Mouse (Mus musculus) ES-E14 (cell line): ENCODE measurements around the gene Bcl2l10. TPM values are rescaled to one million over a fixed set of nuclear protein-coding genes. Genes with fewer than 3 reads are reported as not detected.
A peak's percentile ranks its signal among the peaks of the same experiment; 100 is the strongest.
"Not testable (repeated sequence)": the region's sequence is repeated elsewhere in the genome, so short reads cannot be mapped to it uniquely, and the experiment has no call there.

ENCODE experiments used
- DNase-seq: peaks from one replicate; pipeline ENCODE4 v3.0.0-alpha.2; 2013; ENCODE audit warnings: low read depth, low spot score
- H3K27ac ChIP-seq: 2 replicates; pipeline ENCODE4 v1.5.1; 2012; ENCODE audit warnings: low read depth, mild to moderate bottlenecking, low read length, moderate library complexity, mixed read lengths; ENCODE audit not compliant: poor library complexity, insufficient read depth, severe bottlenecking
- H3K36me3 ChIP-seq: 2 replicates; pipeline ENCODE4 v1.6.1; 2012; ENCODE audit warnings: mild to moderate bottlenecking, low read length, moderate library complexity, mixed read lengths; ENCODE audit not compliant: control insufficient read depth, poor library complexity, insufficient read depth, severe bottlenecking
- H3K4me1 ChIP-seq, 2 experiments: fragments of 150-350 bp in 1 of 2; sonication (generic) in 1 of 2; 2 replicates each; pipeline ENCODE4 v1.6.1; 2012; ENCODE audit warnings: low read length in 2 of 2, mild to moderate bottlenecking in 1 of 2, mixed read lengths in 1 of 2; ENCODE audit not compliant: control insufficient read depth in 2 of 2, insufficient read depth in 2 of 2, poor library complexity in 1 of 2
- H3K4me3 ChIP-seq, 2 experiments: fragments of 150-350 bp in 1 of 2; sonication (generic) in 1 of 2; 2 replicates each; pipeline ENCODE4 v1.5.1; 2012; ENCODE audit warnings: low read length in 2 of 2, low read depth in 1 of 2, mild to moderate bottlenecking in 1 of 2, mixed read lengths in 1 of 2; ENCODE audit not compliant: insufficient read depth in 1 of 2, poor library complexity in 1 of 2, severe bottlenecking in 1 of 2
- H3K9ac ChIP-seq: 2 replicates; pipeline ENCODE4 v1.6.1; 2012; ENCODE audit warnings: low read depth, mild to moderate bottlenecking, low read length, mixed read lengths; ENCODE audit not compliant: poor library complexity, insufficient read depth, severe bottlenecking
- H3K9me3 ChIP-seq: fragments of 150-350 bp; sonication (generic); 2 replicates; pipeline ENCODE4 v1.6.1; 2012; ENCODE audit warnings: low read depth, mild to moderate bottlenecking, low read length; ENCODE audit not compliant: control insufficient read depth, insufficient read depth
- CHD2 ChIP-seq: IDR thresholded peaks from 2 replicates; pipeline ENCODE4 v1.6.1; 2014; ENCODE audit warnings: mild to moderate bottlenecking, low read depth, low read length, inconsistent platforms
- HCFC1 ChIP-seq: IDR thresholded peaks from 2 replicates; pipeline ENCODE4 v1.6.1; 2012; ENCODE audit warnings: low read length, inconsistent platforms, borderline replicate concordance; ENCODE audit not compliant: insufficient read depth
- MAFK ChIP-seq: IDR thresholded peaks from 2 replicates; pipeline ENCODE4 v1.6.1; 2014; ENCODE audit warnings: mild to moderate bottlenecking, low read depth, low read length, inconsistent platforms; ENCODE audit not compliant: insufficient read depth
- ZC3H11A ChIP-seq: IDR thresholded peaks from 2 replicates; pipeline ENCODE4 v1.6.1; 2012; ENCODE audit warnings: low read depth, mild to moderate bottlenecking, inconsistent platforms, low read length, borderline replicate concordance
- ZNF384 ChIP-seq: IDR thresholded peaks from 2 replicates; pipeline ENCODE4 v1.6.1; 2012; ENCODE audit warnings: low read depth, low read length, inconsistent platforms
- in situ Hi-C, 2 experiments: fragments of 600-800 bp; cut with MboI; formaldehyde crosslinking; loops; one replicate each; pipeline ENCODE4 v1.15.1; 2025; ENCODE audit warnings: low sequenced_read_pairs in 2 of 2, inconsistent platforms in 1 of 2; ENCODE audit not compliant: unreplicated experiment in 2 of 2
- total RNA-seq: library from RNA; depleted of rRNA; stranded (reverse); fragments of 300-350 nt; gene quantifications from 2 replicates; pipeline ENCODE4 v1.2.3, GENCODE M21; 2012

Gene Bcl2l10
- total RNA-seq, 1 experiment = 0.71 TPM

DNA sequence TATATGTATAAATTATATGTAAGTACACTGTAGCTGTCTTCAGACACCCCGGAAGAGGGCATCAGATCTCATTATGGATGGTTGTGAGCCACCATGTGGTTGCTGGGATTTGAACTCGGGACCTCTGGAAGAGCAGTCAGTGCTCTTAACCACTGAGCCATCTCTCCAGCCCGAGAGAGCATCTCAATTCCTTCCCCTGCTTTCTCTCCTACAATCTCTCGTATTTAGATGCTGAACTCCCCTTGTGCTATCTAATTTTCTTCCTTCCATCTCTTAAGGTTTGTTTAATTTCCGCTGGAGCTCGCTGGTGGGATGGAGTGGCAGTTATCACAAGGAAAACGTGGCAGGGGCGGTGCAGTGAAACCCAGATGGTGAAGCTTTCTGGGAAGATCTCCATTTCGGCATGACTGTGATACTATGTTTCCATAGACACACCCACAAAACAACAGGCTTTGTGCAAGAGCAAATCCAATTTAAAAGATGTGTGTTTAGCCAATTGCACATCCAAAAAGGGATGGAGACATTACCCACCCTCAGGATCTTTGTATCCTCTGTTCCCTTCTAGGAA, 9.6 kb downstream of the Bcl2l10 start:
- Histone ChIP-seq H3K4me1 (peaks cover 6 to 18% of the 10 kb centered on the region in 2 experiments; a peak in 3 of 4 replicates), H3K9ac (no peak overlapping the region), H3K4me3 (no peak overlapping the region), H3K27ac (no peak overlapping the region), H3K9me3 (no peaks in the 10 kb centered on the region), H3K36me3 (no peaks in the 10 kb centered on the region)
- in situ Hi-C loops = no loop called here
- DNase-seq = no peak
- TF ChIP-seq MAFK = no peak
- no peak for TF ChIP-seq HCFC1
- TF ChIP-seq ZNF384 = no peak
- TF ChIP-seq CHD2 = no peak
- TF ChIP-seq ZC3H11A = no peak

DNA sequence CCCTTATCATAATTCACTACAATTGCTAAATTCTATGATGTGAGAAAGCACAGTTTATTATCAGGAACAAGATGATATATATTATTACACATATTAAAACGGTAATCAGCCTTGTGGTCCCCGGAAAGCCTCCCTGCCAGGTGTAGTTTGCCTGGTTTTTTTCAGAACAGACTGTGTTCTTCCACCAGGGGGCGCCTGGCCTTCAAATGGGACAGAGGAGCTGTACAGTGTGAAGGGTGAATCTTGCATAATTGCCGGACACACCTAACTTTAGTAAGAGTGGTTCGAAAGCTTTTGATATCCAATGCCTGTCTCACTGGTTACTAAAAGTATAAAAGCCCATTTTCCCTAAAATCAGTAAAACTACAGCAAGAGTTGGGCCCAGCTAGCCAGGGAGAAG, 14.1 kb downstream of the Bcl2l10 start:
- peaks cover 10 to 26% of the 10 kb centered on the region in 2 experiments; a peak in 3 of 4 replicates for H3K4me1 ChIP-seq
- no peaks in the 10 kb centered on the region for H3K36me3 ChIP-seq
- H3K9me3 ChIP-seq = no peaks in the 10 kb centered on the region
- in situ Hi-C loops = no loop called here
- H3K27ac ChIP-seq = no peak overlapping the region
- H3K9ac ChIP-seq = no peak overlapping the region
- no peak overlapping the region for H3K4me3 ChIP-seq
- DNase-seq = peak; percentile 66
- no peak for TF ChIP-seq MAFK
- no peak for TF ChIP-seq CHD2
- TF ChIP-seq HCFC1 = no peak
- TF ChIP-seq ZNF384 = peak; percentile 73; the same call in 1 of the 2 replicates
- peak; percentile 41; the same call in 1 of the 2 replicates for TF ChIP-seq ZC3H11A

- H3K36me3 ChIP-seq = no peaks in the 10 kb centered on the region
- no peak overlapping the region for H3K27ac ChIP-seq
- no peaks in the 10 kb centered on the region for H3K9me3 ChIP-seq
- DNase-seq = no peak
- H3K9ac ChIP-seq = no peak overlapping the region
- TF ChIP-seq CHD2 (no peak), ZC3H11A (no peak), HCFC1 (no peak)
- in situ Hi-C loops = no loop called here
- no peak overlapping the region for H3K4me3 ChIP-seq
- H3K4me1 ChIP-seq = peaks cover 10 to 26% of the 10 kb centered on the region in 2 experiments; a peak in 3 of 4 replicates
These were observed 14.6 kb downstream of the Bcl2l10 start for GRCm38 (mm10) chr9:75362201-75362600.

DNA sequence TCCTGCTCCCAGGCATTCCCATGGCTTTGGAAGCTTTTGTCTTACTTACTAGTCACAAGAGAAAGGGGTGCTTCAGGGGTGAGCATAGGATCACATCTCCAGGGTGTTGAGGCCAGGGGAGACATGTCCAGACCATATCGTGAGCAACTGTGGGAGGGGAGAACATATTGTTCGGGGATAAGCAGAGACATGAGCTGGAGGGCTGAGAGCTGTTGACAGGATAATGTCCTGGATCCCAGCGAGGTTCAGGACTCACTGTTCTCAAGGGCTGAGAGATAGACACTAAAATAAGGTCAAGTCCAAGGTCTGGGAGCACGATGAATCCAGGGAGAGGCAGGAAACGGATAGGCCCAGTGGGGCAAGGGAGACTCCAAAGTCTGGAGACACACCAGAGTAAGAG, 15.4 kb downstream of the Bcl2l10 start:
- no peak for DNase-seq
- H3K9me3 ChIP-seq = no peaks in the 10 kb centered on the region
- H3K9ac ChIP-seq = no peak overlapping the region
- no peak overlapping the region for H3K4me3 ChIP-seq
- H3K27ac ChIP-seq = peak overlapping the region; percentile 1; the same call in 1 of the 2 replicates
- in situ Hi-C loops = no loop called here
- peaks cover 10 to 26% of the 10 kb centered on the region in 2 experiments; a peak in 3 of 4 replicates for H3K4me1 ChIP-seq
- no peak for TF ChIP-seq ZC3H11A
- no peaks in the 10 kb centered on the region for H3K36me3 ChIP-seq

- H3K4me3 ChIP-seq, H3K9ac ChIP-seq, H3K27ac ChIP-seq, DNase-seq, in situ Hi-C loops, H3K36me3 ChIP-seq, H3K9me3 ChIP-seq: not testable (repeated sequence)
- peak; percentile 84 for TF ChIP-seq MAFK
- H3K4me1 ChIP-seq = peaks cover 10 to 26% of the 10 kb centered on the region in 2 experiments; a peak in 3 of 4 replicates
These were observed 16.1 kb downstream of the Bcl2l10 start for GRCm38 (mm10) chr9:75363702-75364101.
